Mouse (Mus musculus) liver, embryonic 15.5 days (tissue): ENCODE results near the gene Arl5c. TPM values are rescaled to one million over a fixed set of nuclear protein-coding genes. Genes with fewer than 3 reads are reported as not detected.

ENCODE experiments used
- ATAC-seq: fragments of 200-750 bp; cut with Nextera tagmentation; 2 replicates; pipeline ENCODE4 v1.8.0; 2017; ENCODE audit warnings: moderate number of reproducible peaks, mild to moderate bottlenecking, moderate library complexity; ENCODE audit not compliant: insufficient read depth
- H3K27ac ChIP-seq: fragments of 300-500 bp; sonication (generic); replicated peaks from 2 replicates; pipeline ENCODE4 v1.5.1; 2015; ENCODE audit warnings: mild to moderate bottlenecking, inconsistent platforms
- H3K27me3 ChIP-seq: fragments of 300-500 bp; sonication (generic); 2 replicates; pipeline ENCODE4 v1.6.1; 2015; ENCODE audit warnings: mild to moderate bottlenecking, inconsistent platforms
- H3K36me3 ChIP-seq: fragments of 300-500 bp; sonication (generic); replicated peaks from 2 replicates; pipeline ENCODE4 v1.6.1; 2015; ENCODE audit warnings: moderate library complexity, mild to moderate bottlenecking, inconsistent platforms
- H3K4me1 ChIP-seq: fragments of 300-500 bp; sonication (generic); replicated peaks from 2 replicates; pipeline ENCODE4 v1.6.1; 2015; ENCODE audit warnings: inconsistent platforms
- H3K4me2 ChIP-seq: fragments of 300-500 bp; sonication (generic); 2 replicates; pipeline ENCODE4 v1.6.1; 2015; ENCODE audit warnings: moderate library complexity, mild to moderate bottlenecking, inconsistent platforms
- H3K4me3 ChIP-seq: fragments of 300-500 bp; sonication (generic); replicated peaks from 2 replicates; pipeline ENCODE4 v1.5.1; 2015; ENCODE audit warnings: mild to moderate bottlenecking, inconsistent platforms
- H3K9ac ChIP-seq: fragments of 300-500 bp; sonication (generic); 2 replicates; pipeline ENCODE4 v1.6.1; 2015; ENCODE audit warnings: moderate library complexity, mild to moderate bottlenecking, inconsistent platforms
- H3K9me3 ChIP-seq: fragments of 300-500 bp; sonication (generic); replicated peaks from 2 replicates; pipeline ENCODE4 v1.6.1; 2016; ENCODE audit warnings: inconsistent platforms
- WGBS: fragments of 180-500 bp; shearing (Covaris S2); methylation state at CpG from one replicate; pipeline ENCODE4 v1.1.7; 2015; ENCODE audit warnings: mixed read lengths; ENCODE audit not compliant: insufficient replicate concordance; 5-methylcytosine and 5-hydroxymethylcytosine counted together
- polyA plus RNA-seq: library from polyadenylated mRNA; unstranded; fragments of >200 nt; fragmentation: Nextera tagmentation; extraction: Ambion mirVana; gene quantifications from 2 replicates; pipeline ENCODE4 v1.2.1, GENCODE M21; 2015

The Arl5c gene
- polyA plus RNA-seq, 1 experiment from 2014 or later: 8.3 TPM

GRCm38 (mm10) chr11:98019883-98020610 is 24.1 kb upstream of the Arl5c start:
- no peaks in the 10 kb centered on the region for H3K36me3 ChIP-seq
- H3K9me3 ChIP-seq: no peaks in the 10 kb centered on the region
- no peak overlapping the region for H3K4me2 ChIP-seq
- peaks cover 23% of the 10 kb centered on the region for H3K4me1 ChIP-seq
- no peak overlapping the region for H3K4me3 ChIP-seq
- H3K27ac ChIP-seq: no peak overlapping the region
- peaks cover 57% of the 10 kb centered on the region for H3K27me3 ChIP-seq
- no peak overlapping the region for H3K9ac ChIP-seq
- 27% methylated on average over 8 of the region's 8 CpGs for WGBS
- no peak for ATAC-seq

- 16% methylated on average over 10 of the region's 10 CpGs for WGBS
- Histone ChIP-seq H3K27ac (no peak overlapping the region), H3K36me3 (no peaks in the 10 kb centered on the region), H3K4me2 (no peak overlapping the region), H3K9ac (no peak overlapping the region), H3K4me3 (no peak overlapping the region), H3K27me3 (peaks cover 57% of the 10 kb centered on the region), H3K4me1 (peaks cover 23% of the 10 kb centered on the region), H3K9me3 (no peaks in the 10 kb centered on the region)
- no peak for ATAC-seq
Measured at GRCm38 (mm10) chr11:98018858-98019641, 23.1 kb upstream of the Arl5c start.

- Histone ChIP-seq H3K4me2 (no peak overlapping the region), H3K4me1 (peaks cover 23% of the 10 kb centered on the region), H3K4me3 (no peak overlapping the region), H3K36me3 (no peaks in the 10 kb centered on the region), H3K27ac (no peak overlapping the region), H3K9ac (no peak overlapping the region), H3K27me3 (peaks cover 50% of the 10 kb centered on the region), H3K9me3 (no peaks in the 10 kb centered on the region)
- ATAC-seq: no peak
- WGBS: 58% methylated on average over 6 of the region's 6 CpGs
Measured at GRCm38 (mm10) chr11:98018222-98018621, 22.2 kb upstream of the Arl5c start.

- Histone ChIP-seq H3K4me3 (no peak overlapping the region), H3K9ac (no peak overlapping the region), H3K4me1 (peaks cover 9% of the 10 kb centered on the region), H3K36me3 (no peaks in the 10 kb centered on the region), H3K9me3 (no peaks in the 10 kb centered on the region), H3K27ac (no peak overlapping the region), H3K27me3 (peaks cover 49% of the 10 kb centered on the region), H3K4me2 (no peak overlapping the region)
- 51% methylated on average over 4 of the region's 4 CpGs for WGBS
- ATAC-seq: no peak
Measured at GRCm38 (mm10) chr11:98016824-98017223, 20.8 kb upstream of the Arl5c start.

GRCm38 (mm10) chr11:98016177-98016576 is 20.2 kb upstream of the Arl5c start:
- ATAC-seq: no peak

GRCm38 (mm10) chr11:98012831-98013230 is 16.9 kb upstream of the Arl5c start:
- H3K4me1 ChIP-seq: no peaks in the 10 kb centered on the region
- no peak overlapping the region for H3K4me3 ChIP-seq
- WGBS: 64% methylated on average over 10 of the region's 10 CpGs
- no peak overlapping the region for H3K4me2 ChIP-seq
- no peak overlapping the region for H3K9ac ChIP-seq
- peaks cover 24% of the 10 kb centered on the region for H3K27me3 ChIP-seq
- H3K27ac ChIP-seq: no peak overlapping the region
- ATAC-seq: no peak
- no peaks in the 10 kb centered on the region for H3K9me3 ChIP-seq
- H3K36me3 ChIP-seq: no peaks in the 10 kb centered on the region

More at GRCm38 (mm10) chr11:98016177-98016576, 20.2 kb upstream of the Arl5c start:
- peaks cover 49% of the 10 kb centered on the region for H3K27me3 ChIP-seq
- H3K4me3 ChIP-seq: no peak overlapping the region
- H3K9me3 ChIP-seq: no peaks in the 10 kb centered on the region
- 82% methylated on average over 5 of the region's 5 CpGs for WGBS
- peaks cover 4% of the 10 kb centered on the region; the same call in 1 of the 2 replicates for H3K4me1 ChIP-seq
- no peak overlapping the region for H3K9ac ChIP-seq
- no peaks in the 10 kb centered on the region for H3K36me3 ChIP-seq
- no peak overlapping the region for H3K4me2 ChIP-seq
- no peak overlapping the region for H3K27ac ChIP-seq

GRCm38 (mm10) chr11:98011716-98012115 is 15.7 kb upstream of the Arl5c start:
- no peak overlapping the region for H3K4me2 ChIP-seq
- 53% methylated on average over 9 of the region's 9 CpGs for WGBS
- H3K9ac ChIP-seq: no peak overlapping the region
- no peaks in the 10 kb centered on the region for H3K9me3 ChIP-seq
- ATAC-seq: no peak
- H3K27me3 ChIP-seq: peaks cover 24% of the 10 kb centered on the region
- no peak overlapping the region for H3K4me3 ChIP-seq
- no peaks in the 10 kb centered on the region for H3K36me3 ChIP-seq
- no peak overlapping the region for H3K27ac ChIP-seq
- H3K4me1 ChIP-seq: no peaks in the 10 kb centered on the region

GRCm38 (mm10) chr11:98008087-98008486 is 12.1 kb upstream of the Arl5c start:
- H3K9me3 ChIP-seq: no peaks in the 10 kb centered on the region
- H3K4me3 ChIP-seq: no peak overlapping the region
- peaks cover 4% of the 10 kb centered on the region for H3K4me1 ChIP-seq
- ATAC-seq: no peak
- H3K27ac ChIP-seq: no peak overlapping the region
- H3K36me3 ChIP-seq: no peaks in the 10 kb centered on the region
- H3K9ac ChIP-seq: no peak overlapping the region
- H3K4me2 ChIP-seq: no peak overlapping the region
- 42% methylated on average over 11 of the region's 11 CpGs for WGBS
- peaks cover 46% of the 10 kb centered on the region for H3K27me3 ChIP-seq

- H3K4me1 ChIP-seq: peaks cover 16% of the 10 kb centered on the region
- H3K27ac ChIP-seq: no peak overlapping the region
- peaks cover 51% of the 10 kb centered on the region for H3K27me3 ChIP-seq
- no peaks in the 10 kb centered on the region for H3K36me3 ChIP-seq
- 76% methylated on average over 10 of the region's 10 CpGs for WGBS
- no peak for ATAC-seq
- no peak overlapping the region for H3K4me3 ChIP-seq
- no peak overlapping the region for H3K9ac ChIP-seq
- H3K4me2 ChIP-seq: no peak overlapping the region
- H3K9me3 ChIP-seq: no peaks in the 10 kb centered on the region
Measured at GRCm38 (mm10) chr11:98005686-98006085, 9.7 kb upstream of the Arl5c start.

- no peak overlapping the region for H3K4me3 ChIP-seq
- peaks cover 54% of the 10 kb centered on the region for H3K27me3 ChIP-seq
- ATAC-seq: peak; percentile 16; the same call in 1 of the 2 replicates
- peaks cover 21% of the 10 kb centered on the region for H3K4me1 ChIP-seq
- no peaks in the 10 kb centered on the region for H3K36me3 ChIP-seq
- 37% methylated on average over 13 of the region's 13 CpGs for WGBS
- no peak overlapping the region for H3K9ac ChIP-seq
- H3K4me2 ChIP-seq: no peak overlapping the region; the same call in 1 of the 2 replicates
- H3K9me3 ChIP-seq: no peaks in the 10 kb centered on the region
- no peak overlapping the region for H3K27ac ChIP-seq
Measured at GRCm38 (mm10) chr11:98005076-98005475, 9.1 kb upstream of the Arl5c start.

GRCm38 (mm10) chr11:98004161-98004560 is 8.2 kb upstream of the Arl5c start:
- Histone ChIP-seq H3K9ac (no peak overlapping the region), H3K4me2 (no peak overlapping the region), H3K4me3 (no peak overlapping the region), H3K9me3 (no peaks in the 10 kb centered on the region), H3K36me3 (no peaks in the 10 kb centered on the region), H3K4me1 (peaks cover 28% of the 10 kb centered on the region), H3K27ac (no peak overlapping the region), H3K27me3 (peaks cover 62% of the 10 kb centered on the region)
- ATAC-seq: no peak
- WGBS: 66% methylated on average over 8 of the region's 8 CpGs
